Mouse (Mus musculus) forebrain, embryonic 14.5 days (tissue): ENCODE data around the gene Slc35b2. TPM values are rescaled to one million over a fixed set of nuclear protein-coding genes. Genes with fewer than 3 reads are reported as not detected.

Experiments
- ATAC-seq: fragments of 200-750 bp; cut with Nextera tagmentation; 2 replicates; pipeline ENCODE4 v1.8.0; 2017; ENCODE audit warnings: mild to moderate bottlenecking, moderate library complexity
- DNase-seq: peaks from one replicate; pipeline ENCODE4 v3.0.0-alpha.2; 2015; ENCODE audit warnings: low spot score
- H3K27ac ChIP-seq: fragments of 300-500 bp; sonication (generic); 2 replicates; pipeline ENCODE4 v1.5.1; 2014; ENCODE audit warnings: low read depth, mild to moderate bottlenecking, control low read depth, low read length, moderate library complexity
- H3K27me3 ChIP-seq: fragments of 300-500 bp; sonication (generic); replicated peaks from 2 replicates; pipeline ENCODE4 v1.6.1; 2014; ENCODE audit warnings: low read length, control low read depth, mixed read lengths; ENCODE audit not compliant: control insufficient read depth, insufficient read depth
- H3K36me3 ChIP-seq: fragments of 300-500 bp; sonication (generic); 2 replicates; pipeline ENCODE4 v1.6.1; 2014; ENCODE audit warnings: low read length, control low read depth; ENCODE audit not compliant: control insufficient read depth, insufficient read depth
- H3K4me1 ChIP-seq: fragments of 300-500 bp; sonication (generic); 2 replicates; pipeline ENCODE4 v1.6.1; 2014; ENCODE audit warnings: antibody characterized with exemption, low read length, control low read depth; ENCODE audit not compliant: control insufficient read depth, insufficient read depth
- H3K4me2 ChIP-seq: fragments of 300-500 bp; sonication (generic); 2 replicates; pipeline ENCODE4 v1.6.1; 2014; ENCODE audit warnings: mild to moderate bottlenecking, control low read depth, low read length
- H3K4me3 ChIP-seq: fragments of 300-500 bp; sonication (generic); 2 replicates; pipeline ENCODE4 v1.5.1; 2014; ENCODE audit warnings: low read depth, low read length, control low read depth
- H3K9ac ChIP-seq: fragments of 300-500 bp; sonication (generic); 2 replicates; pipeline ENCODE4 v1.6.1; 2014; ENCODE audit warnings: mild to moderate bottlenecking, low read length, control low read depth, moderate library complexity
- H3K9me3 ChIP-seq: fragments of 300-500 bp; sonication (generic); replicated peaks from 2 replicates; pipeline ENCODE4 v1.6.1; 2016; ENCODE audit warnings: low read length, control low read depth, mixed read lengths; ENCODE audit not compliant: control insufficient read depth
- WGBS: fragments of 180-500 bp; shearing (Covaris S2); extraction: QIAGEN DNeasy Blood & Tissue Kit; methylation state at CpG from one replicate; pipeline ENCODE4 v1.1.7; 2014; 5-methylcytosine and 5-hydroxymethylcytosine counted together
- polyA plus RNA-seq: library from polyadenylated mRNA; unstranded; fragments of >200 nt; fragmentation: Nextera tagmentation; extraction: Ambion mirVana; gene quantifications from 2 replicates; pipeline ENCODE4 v1.2.1, GENCODE M21; 2014

Slc35b2 gene
- polyA plus RNA-seq = 99.4 and 102 TPM in 2 replicates

GRCm38 (mm10) chr17:45563655-45564530, at the start of gene Slc35b2:
Gene Slc35b2, plus strand, starts transcription at chr17:45563874.
- Histone ChIP-seq H3K27me3 (no peaks in the 10 kb centered on the region), H3K27ac (peak within 1 kb of the TSS; percentile 81), H3K4me1 (peaks cover 8% of the 10 kb centered on the region), H3K9ac (peak within 1 kb of the TSS; percentile 88), H3K4me2 (peak within 1 kb of the TSS; percentile 98), H3K4me3 (peak within 1 kb of the TSS; percentile 82), H3K9me3 (no peaks in the 10 kb centered on the region), H3K36me3 (peaks cover 40% of the 10 kb centered on the region)
- ATAC-seq (peak; percentile 88), DNase-seq (peak; percentile 91)
- WGBS = under 1% methylated on average over 56 of the region's 61 CpGs

- Histone ChIP-seq H3K4me1 (no peaks in the 10 kb centered on the region), H3K27me3 (no peaks in the 10 kb centered on the region), H3K4me2 (no peak overlapping the region), H3K9me3 (no peaks in the 10 kb centered on the region), H3K9ac (no peak overlapping the region), H3K27ac (no peak overlapping the region), H3K4me3 (no peak overlapping the region), H3K36me3 (peaks cover 15% of the 10 kb centered on the region; the same call in 1 of the 2 replicates)
- DNase-seq (no peak), ATAC-seq (no peak)
- WGBS = 45% methylated on average over 15 of the region's 15 CpGs
Observed at GRCm38 (mm10) chr17:45515204-45515726, 48.4 kb upstream of the Slc35b2 start.

GRCm38 (mm10) chr17:45515806-45516205, 47.9 kb upstream of the Slc35b2 start:
- Histone ChIP-seq H3K27ac (no peak overlapping the region), H3K27me3 (no peaks in the 10 kb centered on the region), H3K9ac (no peak overlapping the region), H3K9me3 (no peaks in the 10 kb centered on the region), H3K4me2 (no peak overlapping the region), H3K36me3 (peaks cover 15% of the 10 kb centered on the region), H3K4me3 (no peak overlapping the region), H3K4me1 (no peaks in the 10 kb centered on the region)
- DNase-seq (no peak), ATAC-seq (no peak)
- WGBS = 91% methylated on average over 10 of the region's 10 CpGs

- DNase-seq (peak; percentile 84), ATAC-seq (peak; percentile 51; the same call in 1 of the 2 replicates)
- Histone ChIP-seq H3K4me3 (no peak overlapping the region), H3K27me3 (no peaks in the 10 kb centered on the region), H3K36me3 (peaks cover 17% of the 10 kb centered on the region), H3K4me2 (no peak overlapping the region), H3K27ac (no peak overlapping the region), H3K9ac (no peak overlapping the region), H3K9me3 (no peaks in the 10 kb centered on the region), H3K4me1 (no peaks in the 10 kb centered on the region)
- WGBS = 54% methylated on average over 8 of the region's 8 CpGs
Observed at GRCm38 (mm10) chr17:45516488-45516887, 47.2 kb upstream of the Slc35b2 start.

GRCm38 (mm10) chr17:45517135-45517534, 46.5 kb upstream of the Slc35b2 start:
- Histone ChIP-seq H3K27me3 (no peaks in the 10 kb centered on the region), H3K4me3 (no peak overlapping the region), H3K9me3 (no peaks in the 10 kb centered on the region), H3K9ac (no peak overlapping the region), H3K27ac (no peak overlapping the region), H3K36me3 (peaks cover 17% of the 10 kb centered on the region), H3K4me1 (no peaks in the 10 kb centered on the region), H3K4me2 (no peak overlapping the region)
- no peak for ATAC-seq
- WGBS = 89% methylated on average over 21 of the region's 21 CpGs
- DNase-seq = no peak

- H3K4me2 ChIP-seq = no peak overlapping the region
- DNase-seq (no peak), ATAC-seq (no peak)
- peaks cover 17% of the 10 kb centered on the region for H3K36me3 ChIP-seq
- H3K9me3 ChIP-seq = no peaks in the 10 kb centered on the region
- H3K27me3 ChIP-seq = no peaks in the 10 kb centered on the region
- no peaks in the 10 kb centered on the region; the same call in 1 of the 2 replicates for H3K4me1 ChIP-seq
- no peak overlapping the region for H3K27ac ChIP-seq
- 94% methylated on average over 28 of the region's 28 CpGs for WGBS
- no peak overlapping the region for H3K9ac ChIP-seq
- no peak overlapping the region for H3K4me3 ChIP-seq
Observed at GRCm38 (mm10) chr17:45517549-45518215, 46.0 kb upstream of the Slc35b2 start.

- Histone ChIP-seq H3K4me3 (no peak overlapping the region), H3K27ac (0 out of 2 replicates have a peak overlapping the region, but pooled peaks have one; percentile 1), H3K9me3 (no peaks in the 10 kb centered on the region), H3K27me3 (peaks cover 3% of the 10 kb centered on the region), H3K4me1 (no peaks in the 10 kb centered on the region; the same call in 1 of the 2 replicates), H3K36me3 (peaks cover 17% of the 10 kb centered on the region), H3K9ac (0 out of 2 replicates have a peak overlapping the region, but pooled peaks have one; percentile 3), H3K4me2 (no peak overlapping the region)
- ATAC-seq (no peak), DNase-seq (peak; percentile 45)
- 78% methylated on average over 12 of the region's 12 CpGs for WGBS
Observed at GRCm38 (mm10) chr17:45518766-45519475, 44.8 kb upstream of the Slc35b2 start.

- Histone ChIP-seq H3K36me3 (peaks cover 17% of the 10 kb centered on the region), H3K4me3 (no peak overlapping the region), H3K27me3 (peaks cover 11% of the 10 kb centered on the region), H3K4me1 (no peaks in the 10 kb centered on the region; the same call in 1 of the 2 replicates), H3K9me3 (no peaks in the 10 kb centered on the region), H3K27ac (no peak overlapping the region), H3K4me2 (no peak overlapping the region), H3K9ac (no peak overlapping the region)
- ATAC-seq (no peak), DNase-seq (no peak)
- WGBS = 86% methylated on average over 11 of the region's 11 CpGs
Observed at GRCm38 (mm10) chr17:45520136-45520535, 43.5 kb upstream of the Slc35b2 start.
